Mouse (Mus musculus): ENCODE results near the gene Ifi203.
"Not testable (repeated sequence)": the region's sequence is repeated elsewhere in the genome, so short reads cannot be mapped to it uniquely, and the experiment has no call there.

GRCm38 (mm10) chr1:173919279-173919678 lies 23.2 kb downstream of the Ifi203 start:
- not testable (repeated sequence) for TF ChIP-seq ZNF384 (IDR thresholded peaks at IDR 0.05; ENCODE audit: low read depth, low read length); HCFC1 (IDR thresholded peaks at IDR 0.05; ENCODE audit: borderline replicate concordance, insufficient read depth, low read length); CHD2 (IDR thresholded peaks at IDR 0.05; ENCODE audit: low read depth, low read length); MAFK (IDR thresholded peaks at IDR 0.05; ENCODE audit: insufficient read depth, low read depth, low read length); ZC3H11A (IDR thresholded peaks at IDR 0.05; ENCODE audit: borderline replicate concordance, low read depth, low read length)
